Mouse (Mus musculus): ENCODE measurements around the gene Wipi2.

Wipi2 gene

GRCm38 (mm10) chr5:142693738-142694430, 66.4 kb downstream of the Wipi2 start:
- no peak for DNase-seq

GRCm38 (mm10) chr5:142694627-142695340, 67.3 kb downstream of the Wipi2 start:
- peak; percentile 34 for DNase-seq

GRCm38 (mm10) chr5:142696258-142696657, 68.8 kb downstream of the Wipi2 start:
- DNase-seq = no peak

- no peak for DNase-seq
Observed at GRCm38 (mm10) chr5:142696865-142697264, 69.4 kb downstream of the Wipi2 start.

GRCm38 (mm10) chr5:142697742-142698141, 70.2 kb downstream of the Wipi2 start:
- no peak for DNase-seq

GRCm38 (mm10) chr5:142700842-142701589, 73.5 kb downstream of the Wipi2 start:
- DNase-seq = peak; percentile 35

DNA sequence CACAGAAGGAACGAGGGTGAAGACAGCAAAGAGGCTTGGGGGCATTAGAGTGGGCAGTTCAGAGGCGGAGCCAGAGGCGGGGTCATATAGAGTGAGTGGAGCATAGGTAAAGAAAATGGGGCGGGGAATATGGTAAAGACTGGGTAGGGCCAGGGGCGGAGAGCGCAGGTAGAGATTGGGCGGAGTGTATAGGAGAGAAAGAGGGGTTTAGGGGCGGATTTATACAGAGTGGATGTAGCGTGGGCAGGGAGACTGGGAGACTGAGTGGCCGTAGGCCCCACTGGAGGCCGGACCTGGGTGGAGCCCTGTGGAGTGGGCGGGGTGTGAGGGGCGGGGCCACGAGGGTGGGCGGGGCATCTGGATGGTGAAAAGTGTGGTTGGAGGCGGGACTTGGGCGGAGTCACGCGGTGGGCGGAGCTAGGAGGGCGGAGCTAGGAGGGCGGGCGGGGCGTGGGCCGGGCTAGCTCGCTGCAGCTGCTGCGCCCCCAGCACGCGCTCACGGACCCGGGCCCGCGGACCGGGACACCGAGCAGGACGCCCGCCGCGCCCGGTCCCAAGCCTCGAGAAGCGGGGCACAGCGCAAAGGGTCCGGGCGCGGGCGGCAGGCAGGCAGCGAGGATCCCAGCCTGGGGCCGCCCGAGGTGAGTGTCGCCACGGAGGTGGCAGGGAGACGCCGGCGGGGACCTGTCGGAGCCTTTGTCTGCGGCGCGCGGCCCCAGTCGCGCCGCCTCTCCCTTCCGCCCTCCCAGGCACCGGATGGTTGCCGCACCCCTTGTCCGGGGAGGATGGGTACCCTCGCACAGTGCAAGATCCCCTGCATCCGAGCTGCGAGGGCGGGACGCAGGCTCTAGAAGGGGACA, 74.4 kb downstream of the Wipi2 start:
- peak; percentile 33 for DNase-seq

DNA sequence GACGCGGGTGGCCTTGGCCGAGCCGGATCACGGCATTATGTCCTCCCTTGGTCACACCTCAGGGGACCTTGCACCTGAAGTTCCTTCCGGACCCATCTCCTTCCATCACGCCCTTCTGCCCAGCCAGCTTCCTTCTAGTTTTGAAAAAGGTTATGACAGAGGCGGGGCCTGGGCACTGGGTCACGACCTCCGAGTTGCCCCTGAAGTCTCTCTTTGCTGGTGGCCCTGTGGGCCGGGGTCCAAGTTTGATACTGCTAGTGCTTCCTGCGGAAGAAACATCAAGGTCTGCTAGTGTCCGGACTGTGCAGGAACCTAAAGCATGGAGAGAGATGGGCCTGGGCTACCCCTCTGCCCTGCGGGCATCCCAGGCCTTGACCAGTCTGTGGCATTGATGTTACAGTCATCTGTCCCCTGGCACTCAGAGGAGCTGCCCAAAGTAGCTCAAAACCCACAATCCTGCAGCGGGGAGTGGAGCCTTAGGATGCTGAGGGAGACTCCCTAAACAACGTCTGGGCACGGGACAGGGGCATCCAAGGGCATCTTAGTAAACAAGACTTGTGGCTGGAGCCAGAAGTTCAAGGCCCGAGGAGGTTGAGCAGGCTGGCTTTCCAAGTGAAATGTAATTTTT, 75.1 kb downstream of the Wipi2 start:
- no peak for DNase-seq

DNA sequence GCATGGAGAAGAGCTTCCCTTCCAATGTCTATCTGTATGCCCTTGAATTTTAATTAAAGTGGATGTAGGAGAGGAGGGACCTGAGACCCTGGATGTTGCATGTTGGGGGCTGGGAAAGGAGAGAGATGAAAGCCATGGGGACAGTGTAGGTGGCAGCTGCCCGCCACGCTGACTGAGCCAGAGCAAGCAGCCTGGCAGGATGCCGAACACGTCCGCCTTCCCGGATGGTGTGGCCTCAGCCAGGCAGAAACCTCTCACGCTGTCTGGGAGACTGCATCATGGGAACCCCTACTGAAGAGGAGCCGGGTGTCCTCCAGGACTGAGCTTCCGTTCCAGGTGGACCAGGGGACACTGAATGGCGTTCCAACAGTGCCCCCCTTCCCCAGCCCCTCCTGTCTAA, 76.1 kb downstream of the Wipi2 start:
- DNase-seq = no peak

- no peak for DNase-seq
Observed at GRCm38 (mm10) chr5:142707709-142708108, 80.2 kb downstream of the Wipi2 start.

DNA sequence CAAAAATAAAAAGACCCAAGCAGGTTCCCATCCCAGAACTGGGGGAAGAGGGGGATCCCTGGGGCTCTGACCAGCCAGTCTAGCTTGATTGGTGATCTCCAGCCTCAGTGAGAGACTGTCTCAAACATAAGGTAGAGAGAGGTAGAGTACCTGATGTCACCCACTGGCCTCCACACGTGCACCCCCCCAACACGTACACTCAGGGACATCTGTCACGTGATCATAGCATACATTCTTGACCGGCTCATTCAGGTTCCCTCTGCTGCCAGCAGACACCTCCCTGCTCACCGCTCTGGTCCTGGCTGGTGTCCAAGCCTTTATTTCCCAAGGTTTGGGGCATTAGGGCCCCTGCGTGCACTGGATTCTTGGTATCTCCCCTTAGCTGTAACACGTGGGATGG, 81.9 kb downstream of the Wipi2 start:
- DNase-seq = no peak

DNA sequence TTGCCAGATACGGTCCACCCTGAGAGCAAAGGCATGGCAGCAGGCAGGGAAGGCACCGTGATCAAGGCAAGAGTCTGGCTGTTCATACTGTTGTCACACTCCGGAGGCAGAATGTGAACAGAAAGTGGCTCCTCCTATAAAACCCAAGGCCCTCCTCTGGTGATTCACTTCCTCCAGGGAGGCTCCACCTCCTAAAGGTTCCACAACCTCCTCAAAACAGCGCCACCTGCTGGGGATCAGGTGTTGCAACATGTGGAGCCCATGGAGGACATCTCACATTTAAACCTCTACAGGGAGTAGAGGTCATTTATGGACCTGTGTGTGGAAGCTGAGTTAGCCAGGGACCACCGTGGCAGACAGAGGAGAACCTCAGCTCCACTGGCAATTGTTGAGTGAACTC, 84.9 kb downstream of the Wipi2 start:
- no peak for DNase-seq

DNA sequence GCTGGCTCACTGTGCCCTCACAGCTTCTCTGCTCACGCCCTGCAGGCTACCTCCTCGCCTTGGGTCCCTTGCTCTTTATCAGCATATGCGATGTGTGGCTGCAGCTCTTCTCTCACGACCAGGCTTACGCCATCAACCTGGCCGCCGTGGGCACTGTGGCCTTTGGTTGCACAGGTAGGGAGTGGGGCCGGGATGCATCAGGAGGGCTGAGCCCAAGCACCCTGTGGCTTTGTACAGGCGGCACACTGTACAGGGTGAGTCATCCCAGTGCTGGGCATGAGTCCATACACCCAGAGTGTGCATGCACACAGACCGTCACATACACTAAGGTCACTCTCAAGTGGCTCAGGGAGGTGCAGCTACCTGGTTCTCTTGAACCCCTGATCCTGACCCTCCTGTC, 86.5 kb downstream of the Wipi2 start:
- no peak for DNase-seq

GRCm38 (mm10) chr5:142715059-142715458, 87.6 kb downstream of the Wipi2 start:
- DNase-seq = no peak

DNA sequence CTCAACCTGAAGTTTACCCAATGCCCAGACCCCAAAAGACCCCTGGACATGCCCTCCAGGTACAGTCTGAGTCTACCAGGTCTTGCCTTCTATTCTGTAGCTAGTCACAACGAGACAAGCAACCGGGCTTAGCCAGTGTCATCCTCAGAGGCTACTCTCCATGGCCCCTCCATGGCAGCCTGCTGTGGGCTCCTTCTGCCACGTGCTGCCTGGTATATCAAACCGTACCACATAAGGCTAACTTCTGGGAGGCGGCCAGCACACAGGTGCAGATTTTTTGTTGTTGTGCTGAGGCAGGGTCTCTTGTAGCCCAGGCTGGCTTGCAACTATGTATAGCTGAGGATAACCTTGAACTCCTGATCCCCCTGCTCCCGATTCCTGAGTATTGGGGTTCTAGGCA, 88.6 kb downstream of the Wipi2 start:
- DNase-seq = no peak

DNA sequence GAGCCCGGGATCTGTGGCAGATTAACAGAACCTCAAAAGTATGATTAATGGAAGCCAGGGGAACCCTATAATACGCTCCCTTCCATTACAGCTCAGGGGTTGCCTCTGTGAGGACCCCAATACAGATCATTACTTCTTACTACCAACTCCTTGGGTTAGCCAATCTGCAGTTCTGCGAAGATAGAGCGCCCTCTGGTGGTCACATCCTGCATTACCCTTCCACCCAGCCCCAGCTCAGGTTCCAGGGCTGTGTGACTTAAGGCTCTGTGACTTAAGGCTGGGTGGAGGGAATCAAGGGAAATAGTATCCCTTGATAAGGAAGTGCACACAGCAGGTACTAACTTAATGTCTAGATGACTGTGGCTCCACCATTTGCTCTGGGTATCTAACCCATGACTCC, 90.5 kb downstream of the Wipi2 start:
- peak; percentile 80 for DNase-seq

DNA sequence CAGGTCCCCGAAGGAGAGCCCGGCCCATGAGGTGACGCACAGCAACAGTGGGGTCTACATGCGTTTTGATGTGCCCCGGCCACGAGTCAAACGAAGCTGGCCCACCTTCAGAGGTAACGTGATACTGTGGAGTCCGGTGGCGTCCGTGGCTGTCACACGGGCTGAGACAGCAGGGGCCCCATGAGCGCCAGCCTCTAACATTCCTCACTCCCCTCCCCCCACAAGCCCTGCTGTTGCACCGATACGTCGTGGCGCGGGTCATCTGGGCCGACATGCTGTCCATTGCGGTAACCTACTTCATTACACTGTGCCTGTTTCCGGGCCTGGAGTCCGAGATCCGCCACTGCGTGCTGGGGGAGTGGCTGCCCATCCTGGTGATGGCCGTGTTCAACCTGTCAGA, 91.0 kb downstream of the Wipi2 start:
- no peak for DNase-seq

GRCm38 (mm10) chr5:142719897-142720296, 92.4 kb downstream of the Wipi2 start:
- no peak for DNase-seq
